Mouse (Mus musculus): Measurements from ENCODE around the gene Usp25. TPM values are rescaled to one million over a fixed set of nuclear protein-coding genes. Genes with fewer than 3 reads are reported as not detected.

Usp25 gene
- total RNA-seq (2023), result 105 TPM

GRCm38 (mm10) chr16:77013427-77014320, at the start of gene Usp25:
Gene Usp25, plus strand, starts transcription at chr16:77013706.

Measured in CD8-positive naive resting alpha-beta T cell, adult 57 days (primary cell).